Mouse (Mus musculus): ENCODE measurements around the gene Fam57a.
"Not testable (repeated sequence)": the region's sequence is repeated elsewhere in the genome, so short reads cannot be mapped to it uniquely, and the experiment has no call there.

The Fam57a gene

GRCm38 (mm10) chr11:76183745-76184144 is 4.3 kb downstream of the Fam57a start:
- DNase-seq: no peak

GRCm38 (mm10) chr11:76186908-76187307 is 7.4 kb downstream of the Fam57a start:
- DNase-seq: no peak

- DNase-seq: no peak
Measured at GRCm38 (mm10) chr11:76196275-76196976, 17.0 kb downstream of the Fam57a start.

DNA sequence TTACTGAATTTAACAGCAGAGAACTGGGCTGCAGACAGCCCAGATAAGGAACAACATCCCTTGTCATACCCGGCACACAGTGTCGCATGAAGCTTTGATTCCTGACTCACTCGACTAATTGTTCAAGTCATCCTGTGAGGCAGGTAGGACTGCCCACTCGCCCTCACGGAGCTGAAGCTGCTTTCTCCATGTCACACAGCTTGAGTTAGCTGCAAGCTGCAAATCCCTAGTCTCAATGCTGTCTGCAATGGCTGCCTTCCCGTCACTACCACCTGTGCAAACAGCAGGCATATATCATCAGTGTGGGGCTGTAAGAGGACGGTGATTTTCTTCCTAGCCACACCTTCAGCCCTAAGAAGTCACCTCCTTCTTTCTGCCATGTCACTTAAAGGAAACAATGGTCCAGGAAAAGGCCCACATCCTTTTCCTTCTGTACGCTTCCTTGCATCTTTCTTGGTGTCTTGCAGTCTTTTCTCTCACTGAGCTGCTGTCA is 17.6 kb downstream of the Fam57a start:
- DNase-seq: no peak

DNA sequence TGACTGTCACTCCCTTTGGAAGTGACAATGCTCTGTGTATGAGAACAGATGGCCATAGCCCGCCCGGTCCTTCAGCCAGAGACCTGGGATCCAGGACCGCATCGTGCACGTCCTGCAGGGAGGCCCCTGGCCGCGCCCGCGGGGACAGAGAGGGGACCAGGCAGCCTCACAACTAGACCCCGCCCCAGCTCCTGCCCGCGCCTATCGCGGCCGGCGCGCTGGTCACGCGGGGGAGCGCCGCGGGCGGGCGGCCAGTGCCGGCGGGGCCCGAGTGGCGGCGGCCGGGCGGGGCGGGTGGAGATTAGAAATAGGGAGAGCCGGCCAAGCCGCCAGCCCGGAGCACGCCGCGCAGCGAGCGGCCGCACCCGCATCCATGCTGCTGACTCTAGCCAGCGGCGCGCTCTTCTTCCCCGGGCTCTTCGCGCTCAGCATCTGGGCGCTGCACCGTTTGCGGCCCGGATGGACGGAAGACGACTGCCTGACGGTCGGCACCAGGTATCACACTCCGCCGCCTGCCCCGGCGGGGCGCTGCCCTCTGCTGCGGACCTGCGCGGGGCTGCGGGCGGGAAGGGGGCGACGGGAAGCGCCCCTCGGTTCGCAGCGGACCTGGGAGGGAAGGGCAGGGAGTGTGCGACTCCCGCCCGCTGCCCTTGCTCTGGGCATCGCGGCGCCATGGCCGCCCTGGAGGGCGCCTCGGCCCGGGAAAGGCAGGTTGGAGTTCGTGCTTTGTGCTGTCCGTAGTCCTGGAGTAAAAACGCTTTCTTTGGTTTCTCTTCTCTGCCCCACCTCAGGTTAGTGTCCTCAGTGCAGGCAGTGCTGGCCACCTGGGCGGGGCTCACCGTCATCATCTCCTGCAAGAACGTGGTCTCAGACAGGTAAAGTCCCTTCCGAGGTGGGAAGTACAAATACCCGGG is 22.5 kb downstream of the Fam57a start:
- DNase-seq: peak; percentile 85 to 92

DNA sequence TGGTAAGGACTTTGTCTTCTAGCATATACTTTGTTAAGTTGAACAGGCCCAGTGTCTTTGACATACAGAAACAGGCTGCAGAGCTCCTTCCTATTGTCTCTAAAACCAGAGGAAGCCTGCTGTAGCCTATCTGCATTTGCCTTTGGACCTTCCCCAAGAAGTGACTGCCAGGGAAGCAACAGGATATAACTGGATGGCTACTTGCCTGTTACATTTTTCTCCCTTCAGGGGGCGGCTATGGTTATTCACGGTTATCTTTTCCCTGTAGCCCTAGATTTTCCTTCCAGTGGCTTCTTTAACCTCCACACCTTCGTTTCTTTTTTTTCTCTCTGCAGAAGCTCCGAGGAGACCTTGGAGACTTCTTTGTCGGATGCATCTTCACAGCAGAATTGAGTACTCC is 27.3 kb downstream of the Fam57a start:
- no peak for DNase-seq

- DNase-seq: no peak
Measured at GRCm38 (mm10) chr11:76210228-76210985, 30.9 kb downstream of the Fam57a start.

DNA sequence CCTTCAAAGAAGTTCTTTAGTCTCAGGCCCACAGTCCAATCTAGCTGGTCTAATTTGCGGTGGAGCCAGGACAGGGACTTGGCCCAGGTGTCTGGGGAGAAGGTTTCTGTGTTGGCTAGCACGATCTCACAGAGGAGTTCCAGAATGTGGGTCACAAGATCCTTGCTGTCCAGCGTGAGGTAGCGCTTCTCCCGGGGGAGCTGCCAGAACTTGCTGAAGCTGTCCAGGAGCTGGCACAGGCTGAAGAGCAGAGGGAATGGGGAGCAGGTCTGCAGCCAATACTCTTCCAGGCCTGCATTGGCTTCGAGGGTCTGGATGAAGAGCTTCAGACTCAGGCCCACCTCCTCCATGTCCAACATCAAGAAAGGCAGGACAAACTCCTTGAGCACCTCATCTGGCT is 32.1 kb downstream of the Fam57a start:
- DNase-seq: not testable (repeated sequence)

- no peak for DNase-seq
Measured at GRCm38 (mm10) chr11:76213841-76214240, 34.4 kb downstream of the Fam57a start.

DNA sequence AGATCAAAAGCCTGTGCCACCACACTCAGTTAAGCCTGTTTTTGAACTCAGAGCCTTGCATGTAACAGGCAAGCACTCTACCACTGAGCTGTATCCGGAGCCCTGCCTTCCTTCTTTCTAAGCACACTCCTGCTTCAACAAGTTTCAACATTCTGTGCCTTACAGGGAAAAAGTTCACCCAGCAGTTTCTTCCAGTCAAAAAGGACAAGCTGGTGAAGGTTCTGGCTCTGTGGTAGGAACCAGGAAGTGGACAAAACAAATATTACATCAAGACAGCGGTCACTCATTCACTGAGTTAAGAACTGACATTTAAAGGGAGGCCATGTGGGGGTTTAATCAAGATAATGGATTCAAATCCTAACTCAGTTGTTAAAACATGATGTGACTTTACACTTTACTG is 35.5 kb downstream of the Fam57a start:
- no peak for DNase-seq

- no peak for DNase-seq
Measured at GRCm38 (mm10) chr11:76216049-76216540, 36.6 kb downstream of the Fam57a start.

DNA sequence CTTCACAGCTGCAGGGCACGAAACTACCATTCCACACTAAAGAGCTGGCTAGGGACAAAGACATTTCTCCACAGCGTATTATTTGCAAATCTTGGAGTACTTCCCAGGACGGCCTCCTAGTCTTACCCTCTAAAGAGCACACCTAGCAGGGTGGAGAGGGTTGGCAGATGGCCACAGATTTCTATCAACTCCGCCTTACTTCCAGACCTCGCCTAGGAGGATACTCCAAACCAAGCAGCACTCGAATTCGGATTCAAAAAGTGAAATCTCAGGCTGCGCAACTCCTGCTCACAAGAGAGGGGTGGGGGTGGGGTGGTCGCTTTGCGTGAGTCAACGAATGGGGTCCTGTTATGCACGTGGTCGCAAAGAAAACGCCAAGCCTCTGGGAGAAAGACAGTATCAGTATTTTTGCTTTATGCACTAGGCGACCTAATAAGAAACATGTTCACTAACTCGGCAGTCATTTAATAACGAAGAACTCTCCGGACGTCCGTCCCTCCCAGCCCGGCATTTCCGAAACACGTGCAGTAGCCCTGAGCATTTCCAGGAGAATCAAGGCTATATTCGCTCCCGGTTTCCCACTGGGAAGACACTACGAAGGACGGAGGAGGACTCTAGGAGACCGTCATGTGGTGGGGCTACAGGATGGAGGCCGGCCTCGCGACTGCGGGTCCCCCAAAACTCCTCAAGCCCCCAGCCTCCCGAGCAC is 37.4 kb downstream of the Fam57a start:
- DNase-seq: peak; percentile 61 to 71

DNA sequence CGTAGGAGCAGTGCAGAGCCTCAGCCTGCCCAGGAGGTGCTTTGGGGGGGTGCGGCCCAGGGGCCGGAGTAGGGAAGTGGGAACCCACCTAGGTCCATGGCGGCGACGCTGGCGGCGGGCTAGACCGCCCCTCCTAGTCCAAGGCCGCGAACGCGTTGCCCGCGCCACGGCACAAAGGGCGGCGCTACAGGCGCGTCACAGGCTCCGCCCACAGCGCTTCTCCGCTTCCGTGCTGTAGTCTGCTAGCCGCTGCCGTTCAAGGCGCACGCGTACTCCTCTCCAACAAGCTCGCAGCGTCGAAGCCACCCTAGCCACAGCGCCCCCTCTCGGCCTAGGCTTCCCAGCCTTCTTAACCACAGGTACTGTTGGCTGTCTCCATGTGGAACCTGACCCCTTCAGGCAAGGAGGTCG is 37.9 kb downstream of the Fam57a start, which contains the start of the genes Dbil5 and Gemin4:
Dbil5 (plus strand) TSS at position 219 of the 411 bp plus-strand sequence.
Gemin4 (minus strand) TSS at position 275 of the 411 bp plus-strand sequence.
- peak; percentile 99 for DNase-seq

DNA sequence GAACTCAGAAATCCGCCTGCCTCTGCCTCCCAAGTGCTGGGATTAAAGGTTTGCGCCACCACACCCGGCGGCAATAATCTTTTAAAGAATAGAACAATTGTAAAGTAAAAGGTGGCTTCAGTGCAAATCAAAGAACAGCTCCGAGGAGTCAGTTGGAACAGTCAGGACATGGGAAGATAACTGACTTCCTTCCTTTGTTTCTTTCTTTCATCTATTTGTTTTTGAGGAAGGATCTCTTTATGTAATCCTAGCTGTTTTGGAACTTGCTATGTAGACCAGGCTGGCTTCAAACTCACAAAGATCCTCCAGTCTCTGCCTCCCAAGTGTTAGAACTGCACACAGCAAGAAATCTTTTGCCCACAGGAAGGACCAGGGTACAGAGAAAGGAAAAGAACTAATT is 45.2 kb downstream of the Fam57a start:
- DNase-seq: no peak

GRCm38 (mm10) chr11:76225051-76225450 is 45.6 kb downstream of the Fam57a start:
- no peak for DNase-seq

DNA sequence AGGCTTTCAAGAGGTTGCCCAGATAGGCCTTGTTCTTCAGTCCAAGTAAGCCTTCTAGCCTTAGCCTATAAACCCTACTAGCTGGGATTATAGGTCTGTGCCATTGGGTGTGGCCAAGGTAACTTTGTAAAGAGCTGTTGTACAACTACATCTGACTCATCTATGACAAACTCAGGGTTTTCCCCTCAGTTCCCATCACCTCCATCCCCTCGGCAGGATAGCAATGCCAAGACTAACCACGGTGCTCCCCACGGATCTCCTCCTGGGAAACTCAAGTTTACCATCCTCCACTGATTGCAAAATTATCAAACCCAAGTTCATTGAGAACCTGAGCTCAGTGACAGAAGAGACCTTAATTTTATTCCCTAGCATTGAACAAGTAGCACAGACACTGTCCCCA is 56.7 kb downstream of the Fam57a start:
- DNase-seq: no peak

- DNase-seq: no peak
Measured at GRCm38 (mm10) chr11:76239750-76240149, 60.3 kb downstream of the Fam57a start.

DNA sequence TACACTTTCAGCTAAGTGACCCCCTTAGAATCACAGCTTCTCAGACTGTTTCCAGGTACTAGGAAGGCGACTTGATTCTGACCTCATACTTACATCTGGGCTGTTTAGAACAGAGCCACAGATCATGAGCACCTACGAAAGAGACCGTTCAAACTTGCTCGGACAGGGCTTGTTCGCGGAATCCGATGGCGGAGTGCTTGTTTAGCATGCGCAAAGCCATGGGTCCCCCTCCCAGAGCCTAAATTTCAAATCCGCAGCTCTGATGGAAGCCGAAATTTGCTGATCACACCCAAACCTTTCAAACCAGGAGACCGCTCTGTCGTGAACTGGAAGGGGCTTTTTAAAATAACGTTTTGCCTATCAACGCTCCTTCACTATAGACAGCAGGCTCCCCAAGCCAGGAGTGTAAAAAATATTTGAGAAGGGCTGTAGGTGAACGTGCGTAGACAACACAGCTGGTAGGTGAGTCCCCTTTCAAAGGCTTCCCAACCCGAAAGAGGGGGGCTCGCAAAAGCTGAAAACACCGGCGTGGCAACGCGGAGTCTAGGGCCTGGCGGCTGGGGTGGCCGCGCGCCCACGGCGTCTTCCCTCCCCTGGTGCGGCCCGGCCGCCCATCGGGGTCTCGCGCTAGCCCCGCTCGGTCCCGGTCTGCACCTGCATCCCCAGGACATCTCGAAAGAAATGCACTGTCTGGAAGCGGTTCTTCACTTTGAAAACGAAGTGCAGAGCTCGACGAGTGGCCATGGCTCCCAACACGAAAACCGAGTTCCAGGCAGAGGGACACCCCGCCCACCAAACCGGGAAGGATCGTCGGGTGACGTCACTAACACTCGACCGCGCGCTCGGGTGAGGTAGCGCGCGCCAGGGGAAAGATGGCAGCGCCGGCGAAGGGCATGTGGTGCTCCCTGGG is 63.7 kb downstream of the Fam57a start, which contains the start of the genes Mrm3 and Glod4:
Mrm3 (plus strand) TSS at position 815 of the 910 bp plus-strand sequence.
Glod4 (minus strand) TSS at position 825 of the 910 bp plus-strand sequence.
- DNase-seq: peak; percentile 96

- DNase-seq: no peak
Measured at GRCm38 (mm10) chr11:76243811-76244546, 64.5 kb downstream of the Fam57a start.

DNA sequence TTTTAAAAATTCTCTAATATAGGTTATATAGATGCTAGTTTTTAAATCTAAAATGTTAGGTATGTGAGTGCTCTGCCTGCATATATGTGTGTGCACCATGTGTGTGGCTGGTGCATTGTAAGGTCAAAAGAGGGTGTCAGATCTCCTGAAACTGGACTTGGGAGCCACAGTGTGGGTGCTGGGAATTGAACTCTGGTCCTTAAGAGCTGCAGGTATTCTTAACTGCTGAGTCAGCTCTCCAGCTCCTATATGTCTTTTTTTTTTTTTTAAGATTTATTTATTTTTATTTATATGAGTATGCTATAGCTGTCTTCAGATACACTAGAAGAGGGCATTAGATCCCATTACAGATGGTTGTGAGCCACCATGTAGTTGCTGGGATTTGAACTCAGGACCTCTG is 67.0 kb downstream of the Fam57a start:
- DNase-seq: no peak
